Mouse (Mus musculus) megakaryocyte-erythroid progenitor cell, adult 5 weeks (primary cell): ENCODE data around the gene Vmn1r93. TPM values are rescaled to one million over a fixed set of nuclear protein-coding genes. Genes with fewer than 3 reads are reported as not detected.

Experiments used
- polyA plus RNA-seq: library from polyadenylated mRNA; stranded (reverse); fragments of >175 nt; gene quantifications from 2 replicates; pipeline ENCODE4 v1.2.3, GENCODE M21; 2012

The Vmn1r93 gene
- not detected in 2 replicates for polyA plus RNA-seq

GRCm38 (mm10) chr7:20138988-20139387, at the start of gene Vmn1r93:
Vmn1r93 (minus strand) TSS chr7:20139088.

GRCm38 (mm10) chr7:20168277-20168676, 29.4 kb upstream of the Vmn1r93 start, which contains the start of gene Vmn1r94:
Vmn1r94 (minus strand) TSS chr7:20168377.

DNA sequence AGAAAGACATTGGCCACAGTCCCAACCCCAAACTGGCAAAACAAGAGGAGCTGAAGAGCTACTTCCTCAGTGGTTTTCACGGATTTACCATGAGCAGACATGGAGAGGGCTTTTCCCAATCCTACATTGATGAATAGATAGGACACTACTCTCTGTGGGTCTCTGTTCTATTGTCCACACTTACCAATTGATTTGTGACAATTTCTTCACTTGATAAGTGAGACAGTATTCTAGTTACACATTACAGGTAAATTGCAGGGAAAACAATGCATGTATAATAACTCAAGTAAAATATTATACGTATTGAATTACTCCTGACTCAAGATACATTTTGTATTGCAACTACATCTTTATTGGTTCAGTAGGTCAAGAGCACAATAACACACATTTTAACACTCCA, 16.4 kb downstream of the Vmn1r93 start, which contains the start of gene Gm16442:
Gene Gm16442, minus strand, starts transcription at position 101 of the 400 bp plus-strand sequence.

GRCm38 (mm10) chr7:20099380-20099779, 39.5 kb downstream of the Vmn1r93 start, which contains the start of gene Vmn1r91:
Vmn1r91 (plus strand) TSS chr7:20099680.

Other genes with a start within 250 kb of the Vmn1r93 start
- 1.8 and 1.9 TPM in 2 replicates for gene Pvr, start 217.9 kb downstream of the Vmn1r93 start, polyA plus RNA-seq
- 0.04 TPM in 1 of 2 replicates, not detected in the other for gene Igsf23, start 188.3 kb downstream of the Vmn1r93 start, polyA plus RNA-seq
- not detected in 2 replicates for gene Ceacam20, start 173.7 kb downstream of the Vmn1r93 start, polyA plus RNA-seq
- not detected in 2 replicates for gene Nlrp9b, start 147.6 kb downstream of the Vmn1r93 start, polyA plus RNA-seq
- not detected in 2 replicates for gene Vmn1r91, start 39.4 kb downstream of the Vmn1r93 start, polyA plus RNA-seq
- not detected in 2 replicates for gene Gm16442, start 16.5 kb downstream of the Vmn1r93 start, polyA plus RNA-seq
- not detected in 2 replicates for gene Vmn1r94, start 29.3 kb upstream of the Vmn1r93 start, polyA plus RNA-seq
- gene Vmn1r95, start 54.6 kb upstream of the Vmn1r93 start, polyA plus RNA-seq = not detected in 2 replicates
- gene Gm6164, start 66.5 kb upstream of the Vmn1r93 start, polyA plus RNA-seq = not detected in 2 replicates
- gene Gm4498, start 94.7 kb upstream of the Vmn1r93 start, polyA plus RNA-seq = not detected in 2 replicates
- not detected in 2 replicates for gene Gm5890, start 123.7 kb upstream of the Vmn1r93 start, polyA plus RNA-seq
- not detected in 2 replicates for gene Gm4133, start 195.0 kb upstream of the Vmn1r93 start, polyA plus RNA-seq
- not detected in 2 replicates for gene Gm5728, start 236.3 kb upstream of the Vmn1r93 start, polyA plus RNA-seq